Mouse (Mus musculus) frontal cortex, postnatal 25 days (tissue): ENCODE measurements around the gene Cntn3.

Source experiments
- DNase-seq, 2 experiments: peaks; one replicate each; pipeline ENCODE4 v3.0.0; 2022; ENCODE audit warnings: low spot score in 2 of 2

Cntn3 gene

GRCm38 (mm10) chr6:102478320-102479080, 94.4 kb downstream of the Cntn3 start:
- DNase-seq: no peak

GRCm38 (mm10) chr6:102438353-102438752, 134.5 kb downstream of the Cntn3 start:
- no peak for DNase-seq

- no peak for DNase-seq
These were observed 145.4 kb downstream of the Cntn3 start for GRCm38 (mm10) chr6:102427549-102427948.

- DNase-seq: no peak
These were observed 151.1 kb downstream of the Cntn3 start for GRCm38 (mm10) chr6:102421781-102422180.

GRCm38 (mm10) chr6:102388590-102388989, 184.3 kb downstream of the Cntn3 start:
- DNase-seq: no peak

GRCm38 (mm10) chr6:102372112-102372511, 200.8 kb downstream of the Cntn3 start:
- no peak for DNase-seq

GRCm38 (mm10) chr6:102363880-102364279, 209.0 kb downstream of the Cntn3 start:
- no peak for DNase-seq

GRCm38 (mm10) chr6:102363291-102363832, 209.5 kb downstream of the Cntn3 start:
- no peak for DNase-seq

GRCm38 (mm10) chr6:102332144-102332543, 240.8 kb downstream of the Cntn3 start:
- DNase-seq: no peak

GRCm38 (mm10) chr6:102326711-102327110, 246.2 kb downstream of the Cntn3 start:
- DNase-seq: no peak

- no peak for DNase-seq
These were observed 250.2 kb downstream of the Cntn3 start for GRCm38 (mm10) chr6:102322614-102323284.

- DNase-seq: no peak
These were observed 253.1 kb downstream of the Cntn3 start for GRCm38 (mm10) chr6:102319755-102320154.

GRCm38 (mm10) chr6:102282889-102283288, 290.0 kb downstream of the Cntn3 start:
- no peak for DNase-seq

GRCm38 (mm10) chr6:102231015-102231414, 341.9 kb downstream of the Cntn3 start:
- DNase-seq: no peak

- no peak for DNase-seq
These were observed 386.6 kb downstream of the Cntn3 start for GRCm38 (mm10) chr6:102186316-102186715.

- DNase-seq: no peak
These were observed 402.0 kb downstream of the Cntn3 start for GRCm38 (mm10) chr6:102170913-102171312.

GRCm38 (mm10) chr6:102161186-102161585, 411.7 kb downstream of the Cntn3 start:
- no peak for DNase-seq

GRCm38 (mm10) chr6:102121676-102122075, 451.2 kb downstream of the Cntn3 start:
- DNase-seq: no peak

- DNase-seq: no peak
These were observed 452.9 kb downstream of the Cntn3 start for GRCm38 (mm10) chr6:102120003-102120402.

- DNase-seq: no peak
These were observed 459.3 kb downstream of the Cntn3 start for GRCm38 (mm10) chr6:102113629-102114028.
